Mouse (Mus musculus): ENCODE measurements around the gene Olfr763. TPM values are rescaled to one million over a fixed set of nuclear protein-coding genes. Genes with fewer than 3 reads are reported as not detected.

The Olfr763 gene
- total RNA-seq (2014; rRNA removed) (not detected in 2 replicates), polyA plus RNA-seq (2015; fragmentation: Nextera tagmentation; extraction: Ambion mirVana) (not detected in 2 replicates)

DNA sequence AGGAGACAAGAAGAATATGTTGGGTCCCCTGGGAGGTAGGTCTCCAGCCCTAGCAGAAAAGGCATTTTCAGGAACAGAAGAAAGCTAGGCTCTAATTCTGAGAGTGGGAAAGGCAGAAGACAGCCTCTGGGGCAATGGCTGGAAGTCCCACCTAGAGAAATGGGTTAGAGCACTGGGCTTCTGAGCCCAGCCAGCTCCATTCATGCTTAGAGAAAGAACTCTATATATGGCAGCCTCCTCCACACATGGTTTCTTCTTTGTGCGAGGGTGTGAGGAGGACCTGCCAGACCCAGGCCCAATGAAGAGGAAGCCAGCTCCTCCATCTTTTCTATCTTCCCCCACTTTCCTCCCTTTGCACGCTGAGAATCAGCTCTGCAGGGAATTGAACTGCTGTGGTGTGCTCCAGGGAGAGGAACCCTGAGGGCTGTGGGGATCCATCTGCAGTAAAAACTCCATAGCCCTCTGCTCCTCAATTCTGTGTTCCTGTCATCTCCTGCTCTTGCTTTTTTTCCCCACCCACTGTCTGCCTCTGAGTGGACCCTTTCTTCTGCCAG, at the start of gene Olfr763:
Gene Olfr763, plus strand, starts transcription at position 504 of the 554 bp plus-strand sequence.
- H3K27me3 ChIP-seq (ENCODE audit: insufficient read depth, low read length) = no peaks in the 10 kb centered on the region
- H3K4me1 ChIP-seq (ENCODE audit: insufficient read depth, low read length) = no peaks in the 10 kb centered on the region
- no peaks in the 10 kb centered on the region for H3K9me3 ChIP-seq (ENCODE audit: low read length)
- 44% methylated on average over 2 of the region's 2 CpGs for WGBS
- no peak within 1 kb of the TSS for H3K4me2 ChIP-seq (ENCODE audit: low read depth, low read length)
- H3K36me3 ChIP-seq (ENCODE audit: insufficient read depth, low read length) = no peaks in the 10 kb centered on the region
- no peak within 1 kb of the TSS for H3K4me3 ChIP-seq (ENCODE audit: low read length)
- TF ChIP-seq CTCF (IDR thresholded peaks at IDR 0.05; ENCODE audit: low read depth) = no peak
- H3K9ac ChIP-seq (replicated peaks; ENCODE audit: low read length) = no peak within 1 kb of the TSS
- DNase-seq (ENCODE audit: low spot score) (no peak), ATAC-seq (no peak)
- no peak within 1 kb of the TSS for H3K27ac ChIP-seq

DNA sequence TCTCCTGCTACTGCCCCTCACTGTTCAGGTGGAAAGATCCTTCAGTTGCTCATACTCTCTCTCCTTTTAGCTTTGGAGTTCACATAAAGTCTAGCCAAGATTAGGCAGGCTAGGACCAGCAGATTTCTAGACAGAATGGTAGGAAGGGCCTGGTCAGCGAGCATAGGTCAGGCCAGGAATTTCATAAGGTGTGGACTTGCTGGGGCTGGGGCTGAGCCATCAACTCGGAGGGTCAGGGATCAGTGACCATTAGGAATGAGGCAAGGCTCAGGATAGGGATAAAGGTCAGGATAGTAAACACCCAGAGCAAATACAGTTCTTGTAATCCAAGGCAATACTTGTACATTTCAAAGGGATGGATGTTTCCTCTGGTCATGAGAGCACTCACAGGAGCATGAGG, 45.6 kb upstream of the Olfr763 start:
- Histone ChIP-seq H3K4me1 (ENCODE audit: insufficient read depth, low read length) (no peaks in the 10 kb centered on the region), H3K4me3 (ENCODE audit: low read length) (no peak overlapping the region), H3K36me3 (ENCODE audit: insufficient read depth, low read length) (no peaks in the 10 kb centered on the region), H3K9me3 (ENCODE audit: low read length) (no peaks in the 10 kb centered on the region), H3K4me2 (ENCODE audit: low read depth, low read length) (no peak overlapping the region), H3K27me3 (ENCODE audit: insufficient read depth, low read length) (no peaks in the 10 kb centered on the region), H3K9ac (replicated peaks; ENCODE audit: low read length) (no peak overlapping the region), H3K27ac (no peak overlapping the region)
- ATAC-seq = no peak
- 70% methylated on average over 2 of the region's 2 CpGs for WGBS
- DNase-seq (ENCODE audit: low spot score) = no peak
- TF ChIP-seq CTCF (IDR thresholded peaks at IDR 0.05; ENCODE audit: low read depth) = no peak

DNA sequence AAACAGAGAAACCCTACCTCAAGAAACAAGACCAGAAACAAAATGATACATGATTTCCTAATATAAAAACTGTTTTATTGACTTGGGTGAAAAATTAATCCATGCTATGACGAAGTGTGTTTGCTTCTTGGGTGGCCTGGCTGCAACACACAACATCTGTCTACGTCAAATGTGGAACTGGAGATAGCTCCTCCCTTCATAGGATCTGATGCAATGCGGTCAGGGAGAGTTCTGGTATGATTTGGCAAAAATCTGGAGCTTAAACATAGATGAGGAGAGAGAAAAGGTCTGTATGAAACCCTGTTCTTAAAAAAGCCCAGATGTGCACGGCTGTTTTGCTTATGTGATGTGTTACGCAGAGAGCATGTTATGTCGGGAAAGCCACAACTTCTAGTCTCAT, 44.7 kb upstream of the Olfr763 start:
- DNase-seq (ENCODE audit: low spot score) (no peak), ATAC-seq (no peak)
- H3K4me1 ChIP-seq (ENCODE audit: insufficient read depth, low read length) = no peaks in the 10 kb centered on the region
- H3K4me3 ChIP-seq (ENCODE audit: low read length) = no peak overlapping the region
- no peaks in the 10 kb centered on the region for H3K9me3 ChIP-seq (ENCODE audit: low read length)
- no peaks in the 10 kb centered on the region for H3K27me3 ChIP-seq (ENCODE audit: insufficient read depth, low read length)
- H3K4me2 ChIP-seq (ENCODE audit: low read depth, low read length) = no peak overlapping the region
- WGBS = 89% methylated on average over 6 of the region's 6 CpGs
- H3K27ac ChIP-seq = no peak overlapping the region
- no peak overlapping the region for H3K9ac ChIP-seq (replicated peaks; ENCODE audit: low read length)
- H3K36me3 ChIP-seq (ENCODE audit: insufficient read depth, low read length) = no peaks in the 10 kb centered on the region
- no peak for TF ChIP-seq CTCF (IDR thresholded peaks at IDR 0.05; ENCODE audit: low read depth)

DNA sequence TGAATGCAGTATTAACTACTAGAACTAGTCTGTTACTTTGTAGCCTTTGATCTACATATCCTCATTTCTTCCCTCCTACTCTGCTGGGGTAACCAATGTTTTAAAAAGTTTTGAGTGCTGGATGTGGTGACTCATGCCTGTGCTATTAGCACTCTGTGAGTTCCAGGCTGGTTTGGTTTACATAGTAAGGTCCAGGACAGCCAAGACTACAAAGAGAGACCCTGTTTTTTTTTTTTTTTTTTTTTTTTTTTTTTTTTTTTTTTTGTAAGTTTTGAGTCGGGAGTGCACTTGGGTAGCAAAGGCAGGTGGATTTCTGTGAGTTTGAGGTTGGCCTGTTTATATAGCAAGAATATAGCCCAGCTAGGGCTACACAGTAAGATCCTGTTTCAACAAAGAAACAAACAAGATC, 42.2 kb upstream of the Olfr763 start:
- no peak overlapping the region for H3K27ac ChIP-seq
- no peaks in the 10 kb centered on the region for H3K4me1 ChIP-seq (ENCODE audit: insufficient read depth, low read length)
- no peak for ATAC-seq
- no peak for DNase-seq (ENCODE audit: low spot score)
- H3K4me2 ChIP-seq (ENCODE audit: low read depth, low read length) = no peak overlapping the region
- no peak overlapping the region for H3K4me3 ChIP-seq (ENCODE audit: low read length)
- WGBS = 35% methylated on average over 1 of the region's 1 CpGs
- no peak overlapping the region for H3K9ac ChIP-seq (replicated peaks; ENCODE audit: low read length)
- H3K9me3 ChIP-seq (ENCODE audit: low read length) = no peaks in the 10 kb centered on the region
- no peaks in the 10 kb centered on the region for H3K27me3 ChIP-seq (ENCODE audit: insufficient read depth, low read length)
- no peaks in the 10 kb centered on the region for H3K36me3 ChIP-seq (ENCODE audit: insufficient read depth, low read length)
- TF ChIP-seq CTCF (IDR thresholded peaks at IDR 0.05; ENCODE audit: low read depth) = no peak

DNA sequence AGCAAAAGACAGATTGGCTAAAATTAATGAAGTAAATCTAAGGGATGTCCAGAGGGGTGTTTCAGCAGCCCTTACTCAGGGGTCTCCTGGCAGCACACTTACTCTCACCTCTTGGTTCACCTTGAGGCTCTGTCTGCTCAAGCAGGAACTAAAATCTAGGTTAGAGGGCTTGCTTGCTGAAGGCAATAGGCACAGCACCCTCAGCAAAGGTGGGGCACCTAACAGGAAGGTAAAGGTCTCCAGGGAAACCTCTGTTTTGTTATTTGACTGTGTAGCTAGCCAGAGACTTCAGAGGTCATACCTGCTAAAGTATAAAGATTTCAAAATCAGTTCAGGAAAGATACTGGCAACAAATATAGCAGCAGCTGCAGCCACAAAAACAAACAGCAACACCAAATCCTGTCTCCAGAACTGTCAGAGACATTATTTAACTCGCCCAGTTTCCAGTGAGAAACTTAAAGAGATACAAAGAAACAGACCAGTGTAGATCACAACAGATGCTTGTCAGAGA, 39.8 kb upstream of the Olfr763 start:
- H3K4me1 ChIP-seq (ENCODE audit: insufficient read depth, low read length) = no peaks in the 10 kb centered on the region
- DNase-seq (ENCODE audit: low spot score) (no peak), ATAC-seq (no peak)
- no peaks in the 10 kb centered on the region for H3K36me3 ChIP-seq (ENCODE audit: insufficient read depth, low read length)
- TF ChIP-seq CTCF (IDR thresholded peaks at IDR 0.05; ENCODE audit: low read depth) = no peak
- 37% methylated on average over 1 of the region's 1 CpGs for WGBS
- H3K27ac ChIP-seq = no peak overlapping the region
- no peak overlapping the region for H3K9ac ChIP-seq (replicated peaks; ENCODE audit: low read length)
- H3K9me3 ChIP-seq (ENCODE audit: low read length) = no peaks in the 10 kb centered on the region
- H3K4me3 ChIP-seq (ENCODE audit: low read length) = no peak overlapping the region
- no peak overlapping the region for H3K4me2 ChIP-seq (ENCODE audit: low read depth, low read length)
- no peaks in the 10 kb centered on the region for H3K27me3 ChIP-seq (ENCODE audit: insufficient read depth, low read length)

DNA sequence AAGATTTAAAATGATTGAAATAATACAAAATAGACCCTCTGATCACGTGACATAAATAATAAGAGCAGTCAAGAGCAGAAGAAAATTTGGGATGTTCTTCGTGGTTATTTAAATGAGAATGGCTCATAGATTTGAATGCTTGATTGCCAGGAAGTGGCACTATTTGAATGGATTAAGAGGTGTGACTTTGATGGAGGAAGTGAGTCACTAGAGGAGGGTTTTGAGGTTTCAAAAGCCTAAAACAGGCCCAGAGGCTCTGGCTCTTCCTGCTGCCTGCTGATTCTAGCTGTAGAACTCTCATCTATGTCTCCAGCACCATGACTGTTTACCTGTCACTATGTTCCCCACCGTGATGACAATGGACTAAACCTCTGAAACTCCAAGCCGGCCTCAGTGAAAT, 37.8 kb upstream of the Olfr763 start:
- no peaks in the 10 kb centered on the region for H3K27me3 ChIP-seq (ENCODE audit: insufficient read depth, low read length)
- H3K27ac ChIP-seq = no peak overlapping the region
- ATAC-seq (no peak), DNase-seq (ENCODE audit: low spot score) (no peak)
- no peaks in the 10 kb centered on the region for H3K9me3 ChIP-seq (ENCODE audit: low read length)
- WGBS = 76% methylated on average over 4 of the region's 4 CpGs
- no peaks in the 10 kb centered on the region for H3K36me3 ChIP-seq (ENCODE audit: insufficient read depth, low read length)
- H3K4me2 ChIP-seq (ENCODE audit: low read depth, low read length) = no peak overlapping the region
- no peak overlapping the region for H3K4me3 ChIP-seq (ENCODE audit: low read length)
- TF ChIP-seq CTCF (IDR thresholded peaks at IDR 0.05; ENCODE audit: low read depth) = no peak
- H3K4me1 ChIP-seq (ENCODE audit: insufficient read depth, low read length) = no peaks in the 10 kb centered on the region
- H3K9ac ChIP-seq (replicated peaks; ENCODE audit: low read length) = no peak overlapping the region

DNA sequence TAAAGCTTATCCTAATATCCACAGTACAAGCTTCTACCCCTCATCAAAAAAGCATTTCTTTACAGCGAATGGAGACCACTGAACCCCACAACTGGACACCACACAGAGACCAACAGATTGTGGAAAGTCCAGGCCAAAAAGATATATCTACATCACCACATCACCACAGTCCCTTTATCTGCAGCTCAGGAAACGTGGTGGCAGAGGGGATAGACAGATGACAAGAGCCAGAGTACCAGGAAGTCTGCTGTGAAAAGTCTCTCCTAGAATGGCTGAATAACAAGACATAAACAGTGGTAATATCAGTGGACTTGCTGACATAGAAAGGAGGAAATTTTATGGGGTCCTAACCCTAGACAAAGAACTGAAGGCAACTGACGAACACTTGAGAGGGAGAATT, 34.2 kb upstream of the Olfr763 start:
- TF ChIP-seq CTCF (IDR thresholded peaks at IDR 0.05; ENCODE audit: low read depth) = no peak
- H3K9me3 ChIP-seq (ENCODE audit: low read length) = no peaks in the 10 kb centered on the region
- H3K36me3 ChIP-seq (ENCODE audit: insufficient read depth, low read length) = no peaks in the 10 kb centered on the region
- no peaks in the 10 kb centered on the region for H3K4me1 ChIP-seq (ENCODE audit: insufficient read depth, low read length)
- DNase-seq (ENCODE audit: low spot score) = no peak
- H3K27me3 ChIP-seq (ENCODE audit: insufficient read depth, low read length) = no peaks in the 10 kb centered on the region
- WGBS = 74% methylated on average over 3 of the region's 3 CpGs
- ATAC-seq = no peak
- no peak overlapping the region for H3K4me2 ChIP-seq (ENCODE audit: low read depth, low read length)
- no peak overlapping the region for H3K4me3 ChIP-seq (ENCODE audit: low read length)
- H3K27ac ChIP-seq = no peak overlapping the region
- H3K9ac ChIP-seq (replicated peaks; ENCODE audit: low read length) = no peak overlapping the region

All from hindbrain, postnatal 0 days (tissue).